Mouse (Mus musculus) T-helper 17 cell (primary cell): ENCODE results near the gene Meltf.

Experiments
- in situ Hi-C, 2 experiments: fragments of 300-600 bp; cut with MboI, MseI; formaldehyde crosslinking; loops; 1 replicate in 1 of 2; 2 replicates in 1 of 2; pipeline ENCODE4 v1.15.1; 2025; ENCODE audit warnings: high pct_unique_total_duplicates in 2 of 2

Gene Meltf

GRCm38 (mm10) chr16:31933751-31934549 is 55.3 kb downstream of the Meltf start, which contains the start of gene Pigz:
Pigz (plus strand) TSS chr16:31933851.
- in situ Hi-C loops: no loop called here

- in situ Hi-C loops: no loop called here
Measured at GRCm38 (mm10) chr16:31934550-31935010, 56.0 kb downstream of the Meltf start.

DNA sequence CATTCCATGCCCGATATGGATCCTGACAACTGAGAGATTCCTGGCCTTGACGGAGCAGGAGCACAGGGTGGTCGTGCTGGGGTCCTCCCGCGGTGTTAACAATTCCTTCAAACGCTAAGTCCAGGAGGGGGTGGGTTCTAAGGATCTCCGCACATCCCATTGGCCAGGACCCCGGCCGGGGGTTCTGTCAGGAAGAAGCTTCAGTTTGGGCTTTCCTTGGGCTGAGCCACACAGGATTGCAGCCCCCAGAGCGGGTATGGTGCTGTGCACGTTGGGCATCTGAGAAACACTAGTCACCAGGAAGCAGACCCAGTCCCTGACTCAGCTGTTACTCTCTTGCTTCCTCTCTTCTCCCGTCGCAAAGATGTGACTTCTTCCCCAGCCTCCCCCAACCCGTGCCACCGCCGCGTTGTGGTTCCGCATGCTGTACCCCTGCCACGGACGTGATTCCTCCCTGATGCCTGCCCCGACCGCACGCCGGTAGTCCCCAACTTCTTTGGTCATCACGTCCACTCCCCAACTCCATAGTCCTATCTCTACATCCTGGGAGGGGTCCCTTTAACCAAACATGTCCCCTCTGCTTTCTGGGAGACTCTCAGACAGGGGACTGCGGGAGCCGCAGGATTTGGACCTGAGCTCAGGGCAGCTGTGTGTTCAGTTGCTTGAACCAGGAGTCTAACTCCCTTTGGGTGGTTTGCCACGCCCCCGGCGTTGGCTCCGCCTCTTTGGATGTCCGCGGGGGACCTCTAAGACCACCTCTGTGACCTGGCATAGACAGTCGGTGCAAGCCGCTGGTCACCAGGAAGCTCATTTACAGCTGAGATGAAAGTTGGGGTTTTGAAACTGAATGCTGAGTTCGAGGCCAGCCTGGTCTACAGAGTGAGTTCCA is 56.7 kb downstream of the Meltf start:
- in situ Hi-C loops: no loop called here

- in situ Hi-C loops: no loop called here
Measured at GRCm38 (mm10) chr16:31936568-31936967, 58.0 kb downstream of the Meltf start.

- in situ Hi-C loops: no loop called here
Measured at GRCm38 (mm10) chr16:31938856-31939255, 60.2 kb downstream of the Meltf start.

- in situ Hi-C loops: loop anchor here in 1 of 2 experiments (10.0 kb wide), 1 partner anchor 164 kb away; no protein-coding TSS in a partner anchor
Measured at GRCm38 (mm10) chr16:31940586-31940985, 62.0 kb downstream of the Meltf start.

DNA sequence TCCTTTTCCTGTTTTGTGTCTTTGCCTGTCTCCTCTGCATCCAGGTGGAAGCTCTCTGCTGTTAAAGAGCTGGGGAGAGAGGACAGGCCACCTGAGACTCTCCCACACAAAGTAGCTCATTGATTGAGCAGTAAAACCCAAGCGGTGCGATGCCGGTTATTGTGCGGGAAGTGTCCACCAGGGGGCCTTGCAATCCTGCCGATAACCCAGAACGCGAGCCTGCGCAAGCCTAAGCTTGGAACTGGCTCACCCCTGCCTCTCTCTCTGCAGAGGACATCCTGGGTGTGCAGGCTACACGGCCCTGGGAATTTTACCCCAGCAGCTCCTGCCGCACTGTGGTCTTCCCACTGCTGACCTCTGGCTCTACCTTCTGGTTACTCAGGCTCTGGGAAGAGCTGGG is 65.4 kb downstream of the Meltf start:
- in situ Hi-C loops: loop anchor here in 1 of 2 experiments (10.0 kb wide), 1 partner anchor 161 kb away; no protein-coding TSS in a partner anchor

DNA sequence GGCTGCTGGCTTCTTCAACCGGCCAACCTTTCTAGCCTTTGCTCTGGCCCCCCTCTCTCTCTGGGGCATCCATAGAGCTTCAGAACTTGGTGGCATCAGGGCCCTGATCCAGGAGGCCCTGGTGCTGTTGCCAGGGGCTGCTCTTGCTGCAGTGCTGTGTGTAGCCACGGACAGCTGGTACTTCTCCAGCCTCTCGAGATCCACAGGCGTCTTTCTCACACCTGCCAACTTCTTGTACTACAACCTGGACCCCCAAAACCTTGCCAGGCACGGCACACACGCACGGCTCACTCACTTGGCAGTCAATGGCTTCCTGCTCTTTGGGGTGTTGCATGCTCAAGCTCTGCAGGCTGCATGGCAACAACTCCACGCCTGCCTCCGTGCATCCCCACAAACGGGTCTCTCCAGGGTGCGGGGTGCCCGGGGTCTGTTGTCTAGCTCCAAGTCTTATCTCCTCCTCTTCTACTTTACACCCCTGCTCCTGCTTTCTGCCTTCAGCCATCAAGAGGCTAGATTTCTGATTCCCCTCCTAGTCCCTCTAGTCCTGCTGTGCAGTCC is 66.2 kb downstream of the Meltf start:
- in situ Hi-C loops: loop anchor here in 1 of 2 experiments (10.0 kb wide), 1 partner anchor 160 kb away; no protein-coding TSS in a partner anchor

DNA sequence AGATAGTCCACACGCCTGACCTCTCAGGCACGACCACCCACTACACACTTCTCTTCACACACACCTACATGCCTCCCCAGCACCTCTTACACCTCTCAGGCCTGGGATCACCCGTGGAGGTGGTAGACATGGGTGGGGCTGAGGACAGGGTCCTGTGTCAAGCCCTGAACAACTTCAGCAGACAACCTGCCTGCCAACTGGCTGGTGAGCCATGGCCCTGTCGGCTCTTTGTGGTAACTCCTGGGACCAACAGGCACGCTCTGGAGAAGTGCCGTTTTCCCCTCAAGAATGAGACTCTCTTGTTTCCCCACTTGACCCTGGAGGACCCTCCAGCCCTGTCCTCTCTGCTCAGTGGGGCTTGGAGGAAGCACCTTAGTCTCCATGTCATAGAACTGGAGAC is 66.8 kb downstream of the Meltf start:
- in situ Hi-C loops: loop anchor here in 1 of 2 experiments (10.0 kb wide), 1 partner anchor 159 kb away; no protein-coding TSS in a partner anchor

GRCm38 (mm10) chr16:31945986-31946385 is 67.4 kb downstream of the Meltf start:
- in situ Hi-C loops: loop anchor here in 1 of 2 experiments (10.0 kb wide), 1 partner anchor 159 kb away; no protein-coding TSS in a partner anchor

DNA sequence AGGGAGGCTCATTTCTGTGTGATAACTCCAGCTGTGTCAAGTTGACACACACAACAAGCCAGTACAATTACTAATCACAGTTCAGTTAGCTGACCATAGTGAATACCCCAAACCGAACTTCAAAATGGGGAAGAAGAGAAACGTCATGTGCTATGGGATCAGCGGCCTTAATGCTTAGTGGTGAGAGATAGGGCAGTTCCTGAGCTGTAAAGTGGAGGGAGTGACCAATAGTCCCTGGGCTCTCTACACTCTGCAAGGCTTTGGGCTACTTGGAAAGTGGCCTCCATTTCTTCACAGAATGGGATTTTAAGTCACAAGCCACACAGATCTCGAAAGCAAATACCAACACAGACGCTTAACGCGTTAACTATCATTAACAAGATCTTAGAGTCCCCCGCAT is 68.7 kb downstream of the Meltf start:
- in situ Hi-C loops: loop anchor here in 1 of 2 experiments (10.0 kb wide), 1 partner anchor 157 kb away; no protein-coding TSS in a partner anchor

- in situ Hi-C loops: loop anchor here in 1 of 2 experiments (10.0 kb wide), 1 partner anchor 157 kb away; no protein-coding TSS in a partner anchor
Measured at GRCm38 (mm10) chr16:31947901-31948316, 69.3 kb downstream of the Meltf start.

GRCm38 (mm10) chr16:31948345-31948774 is 69.8 kb downstream of the Meltf start, which contains the start of the genes 0610012G03Rik and Ncbp2:
0610012G03Rik (minus strand) TSS chr16:31948494.
Ncbp2 (plus strand) TSS chr16:31948513.
- in situ Hi-C loops: loop anchor here in 1 of 2 experiments (10.0 kb wide), 1 partner anchor 156 kb away; no protein-coding TSS in a partner anchor
